Mouse (Mus musculus): ENCODE measurements at regions not wholly inside any gene's neighbourhood (a gene's known extent, or its start where the extent isn't known, plus 50 kb on each side); places are given as distances from the start of the nearest gene placed in this dataset.

DNA sequence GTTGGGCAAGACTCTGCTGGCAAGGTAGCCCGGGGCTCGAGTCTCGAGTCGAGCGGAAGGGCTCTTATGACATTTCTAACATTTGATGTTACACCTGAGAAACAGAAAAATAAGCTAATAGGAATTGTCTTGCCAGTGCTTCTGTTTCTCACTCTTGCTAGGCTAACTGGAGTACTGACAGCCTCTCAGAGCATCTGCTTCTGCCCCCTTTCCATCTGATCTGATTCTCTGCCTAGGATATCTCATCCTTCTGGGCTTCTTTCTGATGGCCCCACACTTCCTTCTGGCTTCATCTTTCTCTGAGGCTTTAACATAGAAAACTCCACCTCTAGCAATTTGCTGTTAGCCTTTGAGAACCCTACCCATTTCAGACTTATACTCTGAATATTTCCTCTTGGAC, 95.0 kb upstream of the Arhgef9 start:
- DNase-seq (ENCODE audit: low spot score), result no peak
- no peak overlapping the region for H3K4me3 ChIP-seq
- H3K4me1 ChIP-seq, result no peaks in the 10 kb centered on the region
- H3K27me3 ChIP-seq (replicated peaks; ENCODE audit: low read depth, poor library complexity, severe bottlenecking), result no peaks in the 10 kb centered on the region
- 98% methylated on average over 5 of the region's 5 CpGs for WGBS
- no peaks in the 10 kb centered on the region for H3K9me3 ChIP-seq
- no peaks in the 10 kb centered on the region for H3K36me3 ChIP-seq (replicated peaks)
- no peak overlapping the region for H3K27ac ChIP-seq (replicated peaks)

DNA sequence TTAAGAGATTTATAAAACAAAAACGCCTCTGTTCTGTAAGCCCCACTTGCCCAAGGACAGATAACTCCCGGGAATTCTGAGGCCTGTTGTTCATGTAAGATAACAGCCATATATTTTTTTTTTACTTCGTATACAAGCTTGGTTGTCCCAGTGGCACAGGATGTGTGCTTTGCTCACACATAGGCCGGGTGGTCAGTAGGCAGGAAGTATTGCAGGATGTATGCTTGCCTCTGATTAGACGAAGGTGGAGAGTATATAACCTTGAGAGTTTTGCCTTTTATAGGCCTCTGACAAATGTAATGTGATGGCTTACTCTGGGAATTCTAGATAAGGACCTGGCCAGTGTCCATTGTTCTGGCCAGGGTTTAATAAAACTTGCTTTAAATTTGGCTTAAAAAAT, 85.4 kb upstream of the Arhgef9 start:
- Histone ChIP-seq H3K4me3 (no peak overlapping the region), H3K4me1 (no peaks in the 10 kb centered on the region), H3K9me3 (no peaks in the 10 kb centered on the region), H3K27me3 (replicated peaks; ENCODE audit: low read depth, poor library complexity, severe bottlenecking) (no peaks in the 10 kb centered on the region), H3K36me3 (replicated peaks) (no peaks in the 10 kb centered on the region), H3K27ac (replicated peaks) (no peak overlapping the region)
- WGBS, result 75% methylated on average over 5 of the region's 5 CpGs
- no peak for DNase-seq (ENCODE audit: low spot score)

DNA sequence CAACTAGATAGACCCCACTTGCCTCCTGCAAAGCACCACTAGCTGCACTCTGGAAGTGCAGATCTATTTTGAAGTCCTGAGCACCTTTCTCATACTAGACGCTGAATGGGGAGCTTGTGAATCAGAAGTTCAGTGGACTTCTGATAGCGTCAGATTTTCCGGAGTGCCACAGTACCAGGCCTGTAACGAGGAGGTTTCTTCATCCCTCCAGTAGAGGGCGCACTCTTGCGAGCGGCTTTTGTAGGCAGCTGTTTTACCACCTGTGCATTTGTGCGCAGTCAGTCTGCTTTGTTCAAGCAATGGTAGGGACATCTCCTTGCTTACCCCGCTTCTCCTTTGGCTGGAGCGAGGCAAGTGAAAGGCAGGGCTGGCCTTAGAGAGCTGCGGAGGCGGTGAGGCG, 56.9 kb upstream of the Arhgef9 start:
- Histone ChIP-seq H3K36me3 (replicated peaks) (no peaks in the 10 kb centered on the region), H3K9me3 (no peaks in the 10 kb centered on the region), H3K4me3 (no peak overlapping the region), H3K27ac (replicated peaks) (no peak overlapping the region), H3K27me3 (replicated peaks; ENCODE audit: low read depth, poor library complexity, severe bottlenecking) (no peaks in the 10 kb centered on the region; the same call in 1 of the 2 replicates), H3K4me1 (no peaks in the 10 kb centered on the region)
- DNase-seq (ENCODE audit: low spot score), result peak; percentile 43
- WGBS, result 24% methylated on average over 13 of the region's 13 CpGs
